Mouse (Mus musculus) retina, embryonic 14.5 days (tissue): ENCODE results near the gene Morn1.

Experiments
- DNase-seq: peaks from one replicate; pipeline ENCODE4 v3.0.0-alpha.2; 2015; ENCODE audit warnings: low spot score

Morn1 gene

GRCm38 (mm10) chr4:155190275-155190674 lies 103.9 kb downstream of the Morn1 start:
- DNase-seq, result no peak
